Mouse (Mus musculus) heart, embryonic 14.5 days (tissue): ENCODE measurements at regions not wholly inside any gene's neighbourhood (a gene's known extent, or its start where the extent isn't known, plus 50 kb on each side); places are given as distances from the start of the nearest gene placed in this dataset.
A peak's percentile ranks its signal among the peaks of the same experiment; 100 is the strongest.

Source experiments
- ATAC-seq: fragments of 200-750 bp; cut with Nextera tagmentation; 2 replicates; pipeline ENCODE4 v1.8.0; 2017; ENCODE audit warnings: low read depth, moderate TSS enrichment; ENCODE audit not compliant: insufficient number of reproducible peaks, insufficient read depth, low FRiP score
- H3K27ac ChIP-seq, 2 experiments: fragments of 200-500 bp in 1 of 2; fragments of 300-500 bp in 1 of 2; sonication (generic) in 1 of 2; replicated peaks in 1 of 2; 2 replicates each; pipeline ENCODE4 v1.5.1; 2012 to 2014; ENCODE audit warnings: low read depth in 2 of 2, low read length in 2 of 2, control low read depth in 1 of 2, mild to moderate bottlenecking in 1 of 2, mixed read lengths in 1 of 2; ENCODE audit not compliant: control insufficient read depth in 1 of 2, insufficient read depth in 1 of 2
- H3K27me3 ChIP-seq: fragments of 300-500 bp; sonication (generic); 2 replicates; pipeline ENCODE4 v1.6.1; 2014; ENCODE audit warnings: mild to moderate bottlenecking, low read length, control low read depth; ENCODE audit not compliant: control insufficient read depth, insufficient read depth
- H3K36me3 ChIP-seq: fragments of 300-500 bp; sonication (generic); 2 replicates; pipeline ENCODE4 v1.6.1; 2014; ENCODE audit warnings: mild to moderate bottlenecking, control low read depth, low read length, mixed read lengths; ENCODE audit not compliant: control insufficient read depth, insufficient read depth
- H3K4me1 ChIP-seq, 2 experiments: fragments of 200-500 bp in 1 of 2; fragments of 300-500 bp in 1 of 2; sonication (generic) in 1 of 2; 2 replicates each; pipeline ENCODE4 v1.6.1; 2012 to 2014; ENCODE audit warnings: low read length in 2 of 2, control low read depth in 1 of 2, mixed read lengths in 1 of 2; ENCODE audit not compliant: control insufficient read depth in 2 of 2, insufficient read depth in 2 of 2
- H3K4me2 ChIP-seq: fragments of 300-500 bp; sonication (generic); 2 replicates; pipeline ENCODE4 v1.6.1; 2014; ENCODE audit warnings: mild to moderate bottlenecking, low read length
- H3K4me3 ChIP-seq, 2 experiments: fragments of 200-500 bp in 1 of 2; fragments of 300-500 bp in 1 of 2; sonication (generic) in 1 of 2; 2 replicates each; pipeline ENCODE4 v1.5.1; 2012 to 2014; ENCODE audit warnings: low read length in 2 of 2, mild to moderate bottlenecking in 2 of 2, control low read depth in 1 of 2, low read depth in 1 of 2, moderate library complexity in 1 of 2; ENCODE audit not compliant: control insufficient read depth in 1 of 2, insufficient read depth in 1 of 2
- H3K9ac ChIP-seq: fragments of 300-500 bp; sonication (generic); 2 replicates; pipeline ENCODE4 v1.6.1; 2014; ENCODE audit warnings: mild to moderate bottlenecking, low read length
- H3K9me3 ChIP-seq: fragments of 300-500 bp; sonication (generic); 2 replicates; pipeline ENCODE4 v1.6.1; 2016; ENCODE audit warnings: low read length, control low read depth; ENCODE audit not compliant: control insufficient read depth
- WGBS: fragments of 180-500 bp; shearing (Covaris S2); extraction: QIAGEN DNeasy Blood & Tissue Kit; methylation state at CpG from one replicate; pipeline ENCODE4 v1.1.7; 2014; 5-methylcytosine and 5-hydroxymethylcytosine counted together

DNA sequence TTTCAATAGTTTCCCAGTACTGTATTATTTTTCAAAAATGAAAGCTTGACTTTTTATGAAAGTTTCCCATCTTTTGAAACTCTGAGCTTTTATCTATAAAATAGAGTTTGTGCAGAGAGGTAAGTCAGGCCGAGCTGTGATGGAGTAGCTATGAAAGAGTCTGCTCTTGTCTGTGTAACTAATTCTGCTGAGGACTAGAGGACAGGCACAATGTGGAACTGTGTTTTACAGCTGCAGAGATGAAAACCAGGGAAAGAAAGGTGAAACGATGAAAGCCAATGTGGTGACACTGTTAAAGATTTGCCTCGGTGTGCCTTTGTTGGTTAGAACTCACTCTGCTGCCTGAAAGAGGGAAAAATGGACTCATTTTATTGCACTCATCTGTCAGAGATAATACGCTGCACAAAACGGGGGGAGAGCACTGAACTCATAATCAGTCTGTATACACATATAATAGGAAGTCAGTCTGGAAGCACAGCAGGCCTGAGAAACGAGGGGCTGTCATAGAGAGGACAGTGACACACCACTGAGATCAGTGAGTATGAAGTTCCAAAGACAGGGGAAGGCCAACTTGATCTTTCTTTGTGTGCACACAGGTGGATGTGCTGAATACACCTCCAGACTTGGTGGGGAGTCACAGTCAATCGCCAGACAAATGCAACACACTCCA is 373.9 kb downstream of the Nova1 start:
- ATAC-seq, result no peak
- H3K4me2 ChIP-seq, result no peak overlapping the region
- no peak overlapping the region for H3K4me3 ChIP-seq
- H3K27me3 ChIP-seq, result no peaks in the 10 kb centered on the region
- no peaks in the 10 kb centered on the region for H3K36me3 ChIP-seq
- no peak overlapping the region for H3K9ac ChIP-seq
- 71% methylated on average over 7 of the region's 7 CpGs for WGBS
- H3K4me1 ChIP-seq, result no peaks in the 10 kb centered on the region
- H3K27ac ChIP-seq, result no peak overlapping the region
- H3K9me3 ChIP-seq, result no peaks in the 10 kb centered on the region

GRCm38 (mm10) chr12:46419591-46419990 is 399.1 kb downstream of the Nova1 start:
- WGBS, result 80% methylated on average over 4 of the region's 4 CpGs
- Histone ChIP-seq H3K9ac (no peak overlapping the region), H3K4me2 (no peak overlapping the region), H3K27ac (no peak overlapping the region), H3K4me1 (0 out of 4 replicates have a peak, but pooled peaks cover 0 to 4% of the 10 kb centered on the region in 2 experiments), H3K27me3 (no peaks in the 10 kb centered on the region), H3K4me3 (no peak overlapping the region), H3K36me3 (no peaks in the 10 kb centered on the region), H3K9me3 (no peaks in the 10 kb centered on the region)
- no peak for ATAC-seq

GRCm38 (mm10) chr12:46418990-46419389 is 399.7 kb downstream of the Nova1 start:
- Histone ChIP-seq H3K9me3 (no peaks in the 10 kb centered on the region), H3K4me2 (no peak overlapping the region), H3K9ac (no peak overlapping the region), H3K4me3 (no peak overlapping the region), H3K27me3 (no peaks in the 10 kb centered on the region), H3K36me3 (no peaks in the 10 kb centered on the region), H3K27ac (no peak overlapping the region), H3K4me1 (0 out of 4 replicates have a peak, but pooled peaks cover 0 to 4% of the 10 kb centered on the region in 2 experiments)
- ATAC-seq, result no peak
- 89% methylated on average over 4 of the region's 4 CpGs for WGBS

DNA sequence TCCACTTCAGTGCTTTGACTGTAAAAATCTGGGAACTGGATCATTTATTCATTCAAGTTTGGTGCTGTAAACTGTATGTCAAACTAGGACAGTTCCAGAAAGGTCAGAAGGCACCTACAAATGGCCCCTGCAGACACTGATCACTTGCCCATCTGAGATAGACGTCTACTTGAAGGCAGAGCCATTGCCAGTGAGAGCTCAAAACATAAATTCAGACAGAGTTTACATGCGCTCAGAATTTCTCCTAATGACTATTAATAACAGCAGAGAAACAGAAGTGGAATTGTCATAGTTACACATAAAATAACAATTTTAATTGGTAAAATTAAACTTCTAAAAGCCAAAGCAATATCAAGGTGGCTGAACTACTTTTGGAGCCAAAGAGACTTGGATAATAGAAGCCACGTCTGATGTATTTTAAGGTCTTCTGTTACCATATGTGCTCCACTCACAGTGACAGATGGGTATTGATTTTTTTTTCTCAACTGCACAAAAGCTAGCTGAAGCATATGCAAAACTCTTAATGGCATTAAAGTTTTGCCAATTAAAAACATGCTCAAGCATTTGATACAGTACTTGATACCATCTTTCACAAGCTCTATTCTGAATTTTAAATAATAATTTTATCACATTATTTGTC is 401.8 kb downstream of the Nova1 start:
- Histone ChIP-seq H3K27me3 (no peaks in the 10 kb centered on the region), H3K9me3 (no peaks in the 10 kb centered on the region), H3K4me3 (no peak overlapping the region), H3K36me3 (no peaks in the 10 kb centered on the region), H3K9ac (no peak overlapping the region), H3K4me2 (no peak overlapping the region), H3K27ac (no peak overlapping the region), H3K4me1 (0 out of 4 replicates have a peak, but pooled peaks cover 0 to 4% of the 10 kb centered on the region in 2 experiments)
- no peak for ATAC-seq
- 75% methylated on average over 3 of the region's 3 CpGs for WGBS

- Histone ChIP-seq H3K36me3 (no peaks in the 10 kb centered on the region), H3K4me1 (no peaks in the 10 kb centered on the region), H3K27me3 (no peaks in the 10 kb centered on the region), H3K9me3 (no peaks in the 10 kb centered on the region), H3K9ac (no peak overlapping the region), H3K27ac (no peak overlapping the region), H3K4me3 (no peak overlapping the region), H3K4me2 (no peak overlapping the region)
- no peak for ATAC-seq
Observed at GRCm38 (mm10) chr12:46416250-46416649, 402.5 kb downstream of the Nova1 start.

DNA sequence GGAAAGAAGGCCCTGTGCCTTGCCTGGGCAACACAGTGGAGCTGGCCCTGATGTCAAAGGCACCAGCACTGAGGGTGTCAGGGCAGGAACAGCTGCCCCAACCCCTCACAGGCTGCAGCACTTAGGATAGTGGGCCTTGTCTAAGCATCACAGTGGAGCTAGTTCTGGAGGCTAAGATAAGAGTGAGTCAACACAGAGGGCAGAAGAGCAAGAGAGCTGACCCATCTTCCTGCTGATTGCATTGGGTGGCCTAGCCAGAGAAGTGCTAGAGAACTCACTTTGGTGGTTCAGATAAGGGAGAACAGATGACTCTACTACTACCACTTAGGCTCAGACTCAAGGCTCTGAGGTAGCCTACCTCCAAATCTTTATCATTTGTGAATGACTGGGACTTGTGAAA is 413.1 kb downstream of the Nova1 start:
- ATAC-seq, result no peak
- Histone ChIP-seq H3K9ac (no peak overlapping the region), H3K36me3 (no peaks in the 10 kb centered on the region)

DNA sequence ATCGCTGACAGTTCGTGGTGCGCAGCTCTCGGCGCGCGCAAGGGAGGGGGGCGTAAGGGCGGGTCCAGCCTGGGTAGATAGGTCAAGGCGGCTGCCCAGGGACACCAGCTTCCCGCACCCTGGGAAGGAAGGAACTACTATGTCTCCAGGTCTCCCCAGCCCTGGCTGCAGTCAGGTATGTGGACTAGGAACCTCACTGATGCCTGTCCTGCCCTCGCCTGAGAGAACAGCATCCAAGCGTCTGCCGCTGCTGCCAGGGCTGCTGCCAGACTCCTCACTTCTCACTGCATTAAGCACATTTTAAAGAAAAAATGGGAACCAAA is 419.1 kb downstream of the Nova1 start:
- H3K9me3 ChIP-seq, result no peaks in the 10 kb centered on the region

More for the DNA sequence above, 413.1 kb downstream of the Nova1 start:
- Histone ChIP-seq H3K27ac (no peak overlapping the region), H3K4me1 (no peaks in the 10 kb centered on the region), H3K4me2 (no peak overlapping the region), H3K4me3 (no peak overlapping the region), H3K27me3 (no peaks in the 10 kb centered on the region), H3K9me3 (no peaks in the 10 kb centered on the region)

More for the DNA sequence above, 419.1 kb downstream of the Nova1 start:
- 1% methylated on average over 14 of the region's 14 CpGs for WGBS
- ATAC-seq, result no peak
- H3K27me3 ChIP-seq, result peaks cover 11% of the 10 kb centered on the region
- H3K36me3 ChIP-seq, result no peaks in the 10 kb centered on the region
- no peaks in the 10 kb centered on the region for H3K4me1 ChIP-seq
- H3K4me2 ChIP-seq, result peak overlapping the region; percentile 81
- H3K4me3 ChIP-seq, result peak overlapping the region; percentile 59 to 66
- H3K9ac ChIP-seq, result peak overlapping the region; percentile 54
- H3K27ac ChIP-seq, result no peak overlapping the region
